Mouse (Mus musculus): ENCODE results near the gene Paxbp1. TPM values are rescaled to one million over a fixed set of nuclear protein-coding genes. Genes with fewer than 3 reads are reported as not detected.

Paxbp1 gene
- total RNA-seq, 1 experiment: 57.9 TPM

- in situ Hi-C loops (cut with MboI; ENCODE audit: low sequenced_read_pairs in 2 of 2, unreplicated experiment in 2 of 2): no loop called here
- peaks cover 2% of the 10 kb centered on the region; the same call in 1 of the 2 replicates for H3K36me3 ChIP-seq (ENCODE audit: control insufficient read depth, insufficient read depth, low read length, poor library complexity, severe bottlenecking)
- H3K9me3 ChIP-seq (ENCODE audit: control insufficient read depth, insufficient read depth, low read depth, low read length): no peaks in the 10 kb centered on the region
- H3K27ac ChIP-seq (ENCODE audit: insufficient read depth, low read depth, low read length, poor library complexity, severe bottlenecking): no peak overlapping the region
- H3K4me1 ChIP-seq (ENCODE audit: control insufficient read depth in 2 of 2, insufficient read depth in 2 of 2, low read length in 2 of 2, poor library complexity in 1 of 2): no peaks in the 10 kb centered on the region
- H3K9ac ChIP-seq (ENCODE audit: insufficient read depth, low read depth, low read length, poor library complexity, severe bottlenecking): no peak overlapping the region
- no peak for DNase-seq (ENCODE audit: low read depth, low spot score)
- H3K4me3 ChIP-seq (ENCODE audit: insufficient read depth in 1 of 2, low read depth in 1 of 2, low read length in 2 of 2, poor library complexity in 1 of 2, severe bottlenecking in 1 of 2): no peak overlapping the region
- TF ChIP-seq CHD2 (IDR thresholded peaks at IDR 0.05; ENCODE audit: low read depth, low read length): no peak
- no peak for TF ChIP-seq ZC3H11A (IDR thresholded peaks at IDR 0.05; ENCODE audit: borderline replicate concordance, low read depth, low read length)
- no peak for TF ChIP-seq ZNF384 (IDR thresholded peaks at IDR 0.05; ENCODE audit: low read depth, low read length)
These were observed 78.1 kb downstream of the Paxbp1 start for GRCm38 (mm10) chr16:90966241-90966640.

GRCm38 (mm10) chr16:90964302-90964701 lies 80.0 kb downstream of the Paxbp1 start:
- in situ Hi-C loops (cut with MboI; ENCODE audit: low sequenced_read_pairs in 2 of 2, unreplicated experiment in 2 of 2): no loop called here
- H3K4me1 ChIP-seq (ENCODE audit: control insufficient read depth in 2 of 2, insufficient read depth in 2 of 2, low read length in 2 of 2, poor library complexity in 1 of 2): no peaks in the 10 kb centered on the region
- H3K9me3 ChIP-seq (ENCODE audit: control insufficient read depth, insufficient read depth, low read depth, low read length): no peaks in the 10 kb centered on the region
- H3K4me3 ChIP-seq (ENCODE audit: insufficient read depth in 1 of 2, low read depth in 1 of 2, low read length in 2 of 2, poor library complexity in 1 of 2, severe bottlenecking in 1 of 2): no peak overlapping the region
- H3K27ac ChIP-seq (ENCODE audit: insufficient read depth, low read depth, low read length, poor library complexity, severe bottlenecking): no peak overlapping the region
- DNase-seq (ENCODE audit: low read depth, low spot score): no peak
- TF ChIP-seq CHD2 (IDR thresholded peaks at IDR 0.05; ENCODE audit: low read depth, low read length): no peak
- TF ChIP-seq MAFK (IDR thresholded peaks at IDR 0.05; ENCODE audit: insufficient read depth, low read depth, low read length): no peak
- H3K36me3 ChIP-seq (ENCODE audit: control insufficient read depth, insufficient read depth, low read length, poor library complexity, severe bottlenecking): no peaks in the 10 kb centered on the region; the same call in 1 of the 2 replicates
- no peak overlapping the region for H3K9ac ChIP-seq (ENCODE audit: insufficient read depth, low read depth, low read length, poor library complexity, severe bottlenecking)

Other genes starting within 250 kb of the Paxbp1 start
- gene Urb1, start 234.1 kb downstream of the Paxbp1 start, total RNA-seq (2012; rRNA removed): 51.3 and 68.1 TPM in 2 replicates
- gene Eva1c, start 217.8 kb downstream of the Paxbp1 start, total RNA-seq (2012; rRNA removed): 1.1 and 2.0 TPM in 2 replicates
- gene Cfap298, start 109.4 kb downstream of the Paxbp1 start, total RNA-seq (2012; rRNA removed): 26.1 and 26.8 TPM in 2 replicates
- 8.0 and 8.9 TPM in 2 replicates for gene Synj1, start 33.2 kb downstream of the Paxbp1 start, total RNA-seq (2012; rRNA removed)
- 0.36 TPM in 1 of 2 replicates, not detected in the other for gene 4932438H23Rik, start 50.6 kb upstream of the Paxbp1 start, total RNA-seq (2012; rRNA removed)
- gene Olig2, start 180.9 kb upstream of the Paxbp1 start, total RNA-seq (2012; rRNA removed): 0.09 TPM in 1 of 2 replicates, not detected in the other
- gene Olig1, start 225.2 kb upstream of the Paxbp1 start, total RNA-seq (2012; rRNA removed): 0.22 and 0.48 TPM in 2 replicates